Mouse (Mus musculus) lung, adult 18-20 months (tissue): ENCODE results near the gene Gm32742.
"Not testable (repeated sequence)": the region's sequence is repeated elsewhere in the genome, so short reads cannot be mapped to it uniquely, and the experiment has no call there.

Experiments
- DNase-seq, 2 experiments: peaks; one replicate each; pipeline ENCODE4 v3.0.0; 2022; ENCODE audit warnings: mixed read lengths in 2 of 2

The Gm32742 gene

DNA sequence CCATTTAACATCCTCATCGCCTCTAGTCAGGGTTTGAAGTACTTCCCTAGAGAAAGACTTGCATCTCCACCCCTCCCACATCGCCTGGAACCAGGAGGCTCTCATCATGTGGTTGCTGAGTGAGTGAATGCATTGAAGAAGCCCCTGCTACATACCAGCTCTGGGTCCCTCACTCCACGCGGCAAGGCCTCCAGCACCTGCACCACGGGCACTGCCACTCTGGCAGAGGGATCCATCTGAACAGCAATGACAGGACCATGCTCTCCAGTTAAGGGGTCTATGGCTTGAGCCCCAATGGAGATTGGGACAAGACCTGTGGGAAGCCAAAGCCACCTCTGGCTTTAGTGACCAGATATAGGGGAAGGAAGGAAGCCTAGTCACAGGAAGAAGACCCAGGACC, 18.0 kb downstream of the Gm32742 start:
- no peak for DNase-seq

DNA sequence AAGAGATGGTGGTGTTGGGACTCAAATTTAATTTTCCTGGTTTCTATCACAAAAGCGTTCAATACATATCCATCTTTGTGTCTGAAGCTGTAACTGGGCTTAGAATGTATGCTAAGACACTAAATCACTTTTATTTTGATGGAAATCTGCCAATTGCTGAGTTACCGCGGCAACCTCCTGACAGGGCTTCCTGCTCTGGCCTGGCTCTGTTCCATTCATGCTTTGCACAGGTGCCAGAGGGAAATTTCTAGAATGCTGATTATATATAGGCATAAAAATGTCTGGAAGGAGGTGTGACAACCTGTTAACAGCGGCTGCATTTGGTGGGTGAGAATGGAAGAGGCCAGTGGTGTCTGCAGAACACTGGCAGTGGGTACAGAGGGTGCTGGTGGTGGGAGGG, 18.8 kb downstream of the Gm32742 start:
- DNase-seq, result no peak

DNA sequence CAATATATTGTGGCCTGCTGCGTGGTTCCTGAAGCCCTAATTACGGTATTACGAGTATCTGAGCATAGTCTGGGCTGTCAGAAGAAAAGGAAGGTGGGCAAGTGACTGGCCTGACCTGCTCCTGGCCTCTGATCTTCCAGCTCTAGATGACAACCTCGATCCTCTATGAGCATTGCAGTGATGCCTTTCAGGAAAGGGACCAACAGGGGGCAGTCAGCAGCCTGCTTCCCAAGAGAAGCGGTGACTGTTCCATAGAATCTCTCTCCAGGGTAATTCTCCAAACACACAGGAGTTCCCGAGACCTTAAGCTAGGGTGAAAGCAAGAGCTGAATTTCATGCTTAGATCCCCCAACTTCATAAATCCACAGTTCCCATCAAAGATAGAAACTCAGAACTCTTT, 21.1 kb downstream of the Gm32742 start:
- no peak for DNase-seq

DNA sequence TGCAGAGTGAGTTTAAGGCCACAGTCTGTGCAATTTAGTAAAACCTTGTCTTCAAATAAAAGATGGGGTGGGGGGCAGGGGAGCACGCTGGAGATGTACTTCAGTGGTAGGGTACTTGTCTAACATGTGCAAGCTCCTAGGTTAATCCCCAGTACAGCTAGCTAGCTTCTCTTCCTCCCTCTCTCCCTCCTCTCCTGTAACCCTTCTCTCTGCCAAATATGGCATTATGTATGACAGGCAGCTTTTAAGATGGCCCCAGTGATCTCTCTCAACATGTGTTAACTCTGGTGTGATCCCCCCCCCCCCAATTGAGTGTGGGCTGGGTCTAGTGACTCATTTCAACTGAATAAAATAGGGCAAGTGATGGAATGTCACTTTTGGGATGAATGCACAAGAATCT, 21.9 kb downstream of the Gm32742 start:
- DNase-seq, result no peak

DNA sequence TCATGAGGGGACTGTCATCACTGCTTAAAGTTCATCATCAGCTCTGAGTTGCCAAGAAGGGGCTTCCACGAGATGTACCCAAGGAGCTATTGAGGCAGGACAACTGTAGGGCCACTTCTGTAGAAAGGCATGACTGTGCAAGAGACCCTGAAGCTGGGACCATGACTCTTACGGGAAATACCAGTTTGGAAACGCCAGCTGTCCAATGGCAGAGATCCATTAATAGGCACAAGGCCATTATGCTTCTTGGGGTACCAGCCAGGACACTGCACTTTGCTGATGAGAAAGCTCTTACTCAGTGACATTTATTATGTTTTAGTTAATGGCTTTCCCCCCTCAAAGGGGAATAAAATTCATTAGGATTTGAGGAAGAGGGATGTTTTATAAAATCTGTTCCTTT, 24.6 kb downstream of the Gm32742 start:
- DNase-seq, result no peak

DNA sequence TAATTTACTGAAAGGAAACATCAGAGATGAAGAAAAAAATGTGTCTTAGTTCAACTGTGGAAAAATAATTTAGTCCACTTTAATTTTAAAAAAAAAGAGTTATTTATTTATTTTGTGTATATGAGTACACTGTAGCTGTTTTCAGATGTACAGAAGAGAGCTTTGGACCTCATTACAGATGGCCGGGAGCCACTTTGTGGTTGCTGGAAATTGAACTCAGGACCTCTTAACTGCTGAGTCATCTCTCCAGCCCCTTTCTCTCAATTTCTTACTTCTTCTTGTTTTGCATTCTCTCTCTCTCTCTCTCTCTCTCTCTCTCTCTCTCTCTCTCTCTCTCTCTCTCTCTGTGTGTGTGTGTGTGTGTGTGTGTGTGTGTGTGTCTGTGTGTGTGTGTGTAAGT, 25.9 kb downstream of the Gm32742 start:
- DNase-seq, result not testable (repeated sequence)

DNA sequence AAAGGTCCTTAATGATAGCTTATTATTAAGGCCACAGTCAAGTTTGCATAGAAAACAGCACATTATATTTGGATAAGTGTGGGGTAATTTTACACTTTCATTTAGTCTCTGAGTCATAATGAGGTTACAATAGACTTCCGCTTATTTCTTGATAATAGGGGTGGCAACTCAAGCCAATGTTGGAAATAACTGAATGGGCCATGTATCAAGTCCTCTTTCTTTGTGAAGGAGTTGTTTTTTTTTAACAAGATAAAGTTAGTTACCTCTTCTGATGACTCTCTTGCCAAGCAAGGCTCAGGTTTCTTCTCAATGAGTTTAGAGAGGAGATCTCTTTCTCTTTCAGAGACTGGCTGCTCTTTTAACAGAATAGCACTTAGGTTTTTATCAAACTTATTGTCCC, 27.0 kb downstream of the Gm32742 start:
- DNase-seq, result no peak

DNA sequence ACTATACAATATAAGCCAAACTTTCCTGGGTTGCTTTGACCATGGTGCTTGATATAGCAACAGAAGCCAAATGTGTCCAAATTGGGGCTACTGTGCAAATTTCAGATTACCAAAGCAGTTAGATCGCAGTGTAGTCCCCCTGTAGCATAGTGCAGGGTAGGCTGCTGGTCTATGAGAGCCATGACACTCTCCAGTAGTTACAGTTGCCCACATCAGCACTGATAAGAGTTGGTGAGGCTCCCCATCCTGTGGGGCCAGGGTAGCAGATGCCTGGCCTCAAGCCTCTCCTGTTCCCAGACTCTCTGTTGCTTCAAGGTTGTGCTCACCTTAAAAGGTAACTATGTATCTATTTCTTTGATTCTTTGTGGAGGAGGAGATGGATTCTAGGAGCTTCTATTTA, 27.5 kb downstream of the Gm32742 start:
- DNase-seq, result no peak

DNA sequence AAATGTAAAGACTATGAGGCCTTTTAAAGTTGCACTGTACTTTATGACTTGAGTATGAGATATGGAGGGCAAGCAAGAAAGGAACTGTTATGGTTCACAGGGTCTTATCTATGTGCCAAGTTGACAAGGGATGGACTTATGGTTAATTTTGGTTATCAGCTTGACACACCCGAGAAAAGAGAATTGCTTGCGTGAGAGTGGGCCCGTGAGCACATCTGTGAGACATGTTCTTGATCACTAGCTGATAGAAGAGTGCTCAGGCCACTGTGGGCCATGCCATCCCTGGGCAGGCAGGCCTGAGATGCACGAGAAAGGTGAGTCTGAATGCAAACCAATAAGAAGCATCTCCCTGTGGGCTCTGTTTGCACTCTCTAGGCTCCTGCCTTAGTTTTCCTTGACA, 27.9 kb downstream of the Gm32742 start:
- DNase-seq, result no peak

DNA sequence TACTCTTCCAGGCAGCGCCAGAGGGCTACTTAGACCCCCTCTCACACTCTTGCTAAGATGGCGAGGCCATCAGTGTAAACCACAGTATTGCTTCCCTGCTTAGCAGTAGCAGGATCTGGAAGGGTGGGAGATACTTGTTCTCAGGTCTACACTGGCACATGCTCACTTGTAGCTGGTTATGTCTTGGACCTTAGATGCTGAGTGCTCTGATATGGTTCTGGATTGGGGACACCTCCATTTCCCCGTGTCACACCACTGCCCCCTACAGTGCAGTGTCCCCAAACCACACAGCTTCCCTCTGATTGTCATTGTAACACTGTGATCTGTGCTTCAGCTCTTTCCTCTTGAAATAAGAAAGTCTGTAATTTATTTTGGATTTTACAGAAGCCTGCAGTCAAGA, 28.3 kb downstream of the Gm32742 start:
- DNase-seq, result peak in 1 of 2 experiments; percentile 23

DNA sequence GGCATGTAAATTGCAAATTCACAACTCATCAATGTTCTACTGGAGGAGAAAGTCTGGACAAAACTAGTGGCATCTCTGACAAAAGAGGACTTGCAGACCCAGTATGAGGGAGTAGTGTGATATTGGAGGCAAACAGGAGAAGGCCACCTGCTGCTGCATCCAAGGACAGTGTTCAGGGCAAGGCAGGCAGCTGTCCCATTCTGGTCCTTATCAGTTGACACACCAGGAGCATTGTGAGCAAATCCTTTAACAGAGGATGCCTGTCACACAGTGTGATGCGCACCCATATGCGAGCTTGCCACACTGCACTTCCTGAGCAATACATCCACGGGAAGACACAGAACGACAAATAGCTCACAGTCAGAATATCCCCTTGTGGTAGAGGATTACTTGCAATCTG, 50.5 kb downstream of the Gm32742 start:
- DNase-seq, result no peak

DNA sequence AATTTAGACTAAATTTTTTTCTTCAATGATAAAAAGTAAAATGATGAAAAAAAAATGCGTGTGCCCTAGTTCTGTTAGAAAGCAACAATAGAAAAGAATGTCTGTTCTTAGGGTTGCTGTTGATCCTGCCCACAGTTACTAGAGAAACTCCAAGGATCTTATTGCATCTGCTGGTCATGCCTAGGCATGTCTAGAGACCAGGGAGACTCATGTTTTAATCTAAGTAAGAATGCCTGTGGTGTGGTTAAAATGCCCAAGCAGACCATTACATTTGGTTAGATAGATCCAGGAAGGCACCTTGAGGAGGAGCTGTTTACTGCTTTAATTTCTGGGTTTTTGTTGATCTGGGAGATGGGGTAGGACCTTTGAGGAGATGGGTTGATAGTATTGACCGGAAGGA, 59.6 kb downstream of the Gm32742 start:
- peak in 1 of 2 experiments; percentile 18 for DNase-seq

DNA sequence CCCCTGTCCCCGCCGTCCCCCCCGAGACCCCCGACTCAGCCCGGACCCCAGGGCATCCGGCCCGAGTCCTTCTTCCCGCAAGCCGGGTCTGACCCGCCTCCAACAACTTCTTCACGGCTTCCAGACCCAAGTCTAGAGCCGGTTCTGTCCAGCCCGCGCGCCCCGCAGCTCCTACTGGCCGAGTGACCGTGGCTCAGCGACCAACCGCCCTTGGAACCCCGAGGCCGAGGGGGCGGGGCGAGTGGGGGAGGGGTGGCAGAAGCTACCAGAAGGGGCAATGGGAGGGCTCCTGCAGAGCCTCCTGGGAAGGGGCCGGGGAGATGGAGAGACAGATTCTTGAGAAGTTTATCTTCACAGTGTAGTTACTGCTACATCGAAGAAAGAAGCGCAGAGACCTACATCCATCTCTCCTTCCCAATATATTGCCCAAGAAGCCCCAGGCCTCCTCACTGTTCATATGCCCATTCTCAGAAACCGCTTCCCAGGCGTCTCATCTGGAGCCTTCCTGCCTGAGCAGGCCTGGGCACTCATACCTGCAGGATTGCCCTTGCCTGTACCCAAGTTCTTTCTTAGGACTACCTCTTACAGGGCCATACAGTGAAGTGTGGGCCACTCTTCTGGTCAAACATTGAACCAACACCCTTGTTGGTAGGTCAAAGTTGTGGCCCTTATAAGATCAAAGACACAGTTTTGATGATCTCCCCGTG, 61.4 kb downstream of the Gm32742 start:
- peak; percentile 10 to 55 for DNase-seq

DNA sequence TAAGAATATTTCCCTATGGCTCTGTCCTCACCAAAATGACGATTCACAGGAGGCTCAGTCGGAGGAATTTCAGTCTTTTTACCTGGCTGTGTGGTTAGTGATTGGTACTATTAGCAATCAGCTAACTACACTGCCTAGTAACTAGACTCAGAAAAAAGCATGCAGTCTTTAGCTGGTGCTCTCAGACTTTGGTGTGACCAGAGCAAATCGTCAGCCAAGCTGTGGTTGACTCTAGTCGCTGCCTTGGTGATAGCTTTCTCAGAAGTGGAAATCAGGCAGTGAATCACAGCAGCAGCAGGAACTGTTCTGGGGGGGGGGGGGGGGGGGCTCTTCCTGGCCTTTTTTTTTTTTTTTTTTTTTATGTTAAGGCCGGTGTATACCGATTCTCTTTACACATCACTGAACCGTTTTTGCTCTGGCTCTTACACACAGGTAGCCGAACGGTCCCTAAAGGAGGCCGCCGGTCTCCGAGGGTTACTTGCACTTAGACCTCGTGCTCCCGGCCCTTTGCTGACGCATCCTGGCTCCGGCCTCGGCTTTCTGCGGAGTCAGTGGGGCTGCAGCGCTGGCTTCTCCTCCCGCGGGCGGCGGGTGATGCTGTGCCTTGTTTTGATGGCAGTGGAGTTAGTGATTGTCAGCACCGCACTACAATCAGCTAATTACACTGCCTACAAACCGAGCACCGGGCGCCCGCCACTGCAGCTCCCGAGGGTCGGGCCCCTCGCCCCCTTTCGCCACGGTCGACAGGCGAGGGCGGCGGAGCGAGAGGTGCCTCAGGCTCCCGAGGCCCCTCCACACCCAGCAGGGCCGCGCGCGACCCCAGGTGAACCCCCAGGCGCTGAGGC, 62.1 kb downstream of the Gm32742 start:
- DNase-seq, result peak; percentile 30 to 41

DNA sequence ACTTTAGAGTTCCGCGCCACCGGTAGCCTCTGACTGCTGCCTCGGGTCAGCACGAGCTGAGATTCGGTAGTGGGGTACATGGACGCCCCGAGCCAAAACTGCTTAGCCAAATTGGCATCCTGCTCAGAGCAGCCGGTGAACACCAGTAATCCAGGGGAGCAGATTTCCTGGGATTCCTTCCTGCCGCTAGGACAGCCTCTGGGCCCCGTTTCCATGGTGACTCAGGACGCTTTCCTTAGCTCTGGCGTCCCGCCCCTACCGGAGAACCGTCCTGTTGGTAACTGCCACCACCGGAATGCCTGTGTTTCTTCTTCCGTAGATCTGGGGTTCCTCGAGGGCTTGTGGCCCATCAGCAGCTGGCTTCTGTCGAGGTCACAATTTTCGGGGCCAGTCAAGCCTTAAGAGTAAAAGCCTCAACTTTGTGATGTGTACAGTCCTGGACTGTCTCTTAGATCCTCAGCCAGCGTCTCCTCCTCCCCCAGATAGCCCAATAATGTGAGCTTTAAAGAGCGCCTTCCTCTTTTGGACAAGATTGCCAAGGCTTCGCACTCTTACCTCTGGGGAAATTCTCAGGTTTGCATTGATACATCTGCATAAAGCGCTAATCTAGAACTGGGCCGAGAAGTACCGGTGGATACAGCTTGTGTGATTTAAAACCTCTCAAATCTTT, 63.4 kb downstream of the Gm32742 start, which contains the start of gene 4833427G06Rik:
Gene 4833427G06Rik (minus strand): TSS at position 323 of the 670 bp plus-strand sequence.
- peak; percentile 42 to 64 for DNase-seq

DNA sequence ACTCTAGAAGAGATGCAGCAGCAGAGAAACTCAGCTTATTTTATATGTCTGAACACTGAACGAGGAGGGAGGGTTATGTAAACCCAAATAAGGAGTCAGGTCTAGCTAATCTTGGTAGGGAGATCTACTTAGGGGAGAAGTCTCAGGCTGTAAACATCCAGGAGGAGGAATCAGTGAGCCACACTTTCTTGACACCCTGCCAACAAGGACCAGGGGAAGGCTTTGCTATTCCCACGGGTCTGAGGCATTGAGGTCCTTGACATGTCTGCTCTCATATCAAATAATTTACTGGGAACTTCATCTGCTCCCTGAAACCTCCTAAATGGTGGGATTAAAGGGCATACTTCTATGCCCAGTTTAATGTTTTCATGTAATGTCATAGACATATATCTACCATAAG, 69.0 kb downstream of the Gm32742 start:
- no peak for DNase-seq

DNA sequence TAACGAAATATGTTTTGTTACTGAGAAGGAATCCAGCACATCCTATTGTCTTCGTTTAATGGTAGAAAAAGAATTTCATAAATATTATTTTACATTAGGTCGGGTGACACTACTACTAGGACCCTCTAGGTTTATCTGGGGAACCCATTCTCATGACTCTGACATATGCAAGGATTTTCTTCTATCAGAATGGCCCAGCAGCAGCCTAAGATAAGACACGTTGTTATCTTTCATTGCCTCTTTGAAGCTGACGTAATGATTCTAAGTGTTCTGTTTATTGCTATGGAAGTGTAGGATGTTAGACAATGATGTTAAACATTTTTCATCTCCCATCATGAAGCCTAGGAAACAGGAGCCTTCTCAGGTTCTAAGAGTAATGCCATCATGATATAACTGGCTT, 71.6 kb downstream of the Gm32742 start:
- no peak for DNase-seq

DNA sequence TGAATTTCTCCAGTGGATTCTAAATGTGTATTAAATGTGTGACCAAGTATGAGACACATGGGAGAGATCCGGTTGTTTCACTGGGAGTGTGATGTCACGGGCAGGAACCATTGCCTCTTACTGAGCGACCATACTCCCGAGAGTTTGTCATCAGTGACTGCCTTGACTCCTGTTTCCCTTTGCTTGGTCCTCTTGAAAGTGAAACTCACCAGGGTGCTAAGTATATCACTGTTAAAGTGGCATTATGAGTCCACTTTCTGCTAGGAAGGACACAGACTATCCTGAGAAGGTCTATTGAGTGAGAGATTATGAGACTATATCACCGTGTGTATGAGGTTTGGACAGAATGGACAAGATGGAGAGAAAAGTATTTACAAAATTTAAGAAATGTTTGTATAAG, 83.7 kb downstream of the Gm32742 start:
- no peak for DNase-seq
